Mouse (Mus musculus) intestine, embryonic 16.5 days (tissue): ENCODE results near the gene Letmd1. TPM values are rescaled to one million over a fixed set of nuclear protein-coding genes. Genes with fewer than 3 reads are reported as not detected.

Experiments
- ATAC-seq: fragments of 200-750 bp; cut with Nextera tagmentation; 2 replicates; pipeline ENCODE4 v1.8.0; 2017; ENCODE audit warnings: moderate TSS enrichment, moderate library complexity
- H3K27ac ChIP-seq: fragments of 300-500 bp; sonication (generic); 2 replicates; pipeline ENCODE4 v1.5.1; 2014; ENCODE audit warnings: mild to moderate bottlenecking, low read length
- H3K27me3 ChIP-seq: fragments of 300-500 bp; sonication (generic); replicated peaks from 2 replicates; pipeline ENCODE4 v1.6.1; 2014; ENCODE audit warnings: low read length, control low read depth, mixed read lengths; ENCODE audit not compliant: control insufficient read depth, insufficient read depth
- H3K36me3 ChIP-seq: fragments of 300-500 bp; sonication (generic); 2 replicates; pipeline ENCODE4 v1.6.1; 2014; ENCODE audit warnings: low read length, control low read depth; ENCODE audit not compliant: control insufficient read depth, insufficient read depth
- H3K4me1 ChIP-seq: fragments of 300-500 bp; sonication (generic); 2 replicates; pipeline ENCODE4 v1.6.1; 2014; ENCODE audit warnings: low read length, control low read depth, mixed read lengths; ENCODE audit not compliant: control insufficient read depth, insufficient read depth
- H3K4me2 ChIP-seq: fragments of 300-500 bp; sonication (generic); 2 replicates; pipeline ENCODE4 v1.6.1; 2014; ENCODE audit warnings: low read depth, low read length, control low read depth
- H3K4me3 ChIP-seq: fragments of 300-500 bp; sonication (generic); 2 replicates; pipeline ENCODE4 v1.5.1; 2014; ENCODE audit warnings: mild to moderate bottlenecking, low read length
- H3K9ac ChIP-seq: fragments of 300-500 bp; sonication (generic); 2 replicates; pipeline ENCODE4 v1.6.1; 2014; ENCODE audit warnings: low read depth, low read length
- H3K9me3 ChIP-seq: fragments of 300-500 bp; sonication (generic); 2 replicates; pipeline ENCODE4 v1.6.1; 2016; ENCODE audit warnings: low read length, control low read depth; ENCODE audit not compliant: control insufficient read depth
- WGBS: fragments of 180-500 bp; shearing (Covaris S2); extraction: QIAGEN DNeasy Blood & Tissue Kit; methylation state at CpG from one replicate; pipeline ENCODE4 v1.1.7; 2014; 5-methylcytosine and 5-hydroxymethylcytosine counted together
- polyA plus RNA-seq: library from polyadenylated mRNA; unstranded; fragments of >200 nt; fragmentation: Nextera tagmentation; extraction: Ambion mirVana; gene quantifications from 2 replicates; pipeline ENCODE4 v1.2.1, GENCODE M21; 2015

Letmd1 gene
- polyA plus RNA-seq, 1 experiment from 2014 or later: 31.3 TPM

DNA sequence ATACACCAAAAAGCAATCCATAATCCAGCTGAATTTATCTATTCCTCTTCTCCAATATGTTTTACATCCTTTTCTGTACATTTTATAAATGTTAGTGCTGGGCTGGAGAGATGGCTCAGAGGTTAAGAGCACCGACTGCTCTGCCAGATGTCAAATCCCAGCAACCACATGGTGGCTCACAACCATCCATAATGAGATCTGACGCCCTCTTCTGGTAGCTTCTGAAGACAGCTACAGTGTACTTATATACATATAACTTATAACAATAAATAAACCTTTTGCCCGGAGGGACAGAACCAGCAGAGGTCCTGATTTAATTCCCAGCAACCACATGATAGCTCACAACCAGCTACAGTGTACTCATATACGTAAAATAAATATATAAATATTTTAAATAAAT lies 20.3 kb upstream of the Letmd1 start:
- 73% methylated on average over 4 of the region's 4 CpGs for WGBS
- H3K27ac ChIP-seq: no peak overlapping the region
- peaks cover 6% of the 10 kb centered on the region for H3K4me1 ChIP-seq
- H3K9ac ChIP-seq: no peak overlapping the region
- ATAC-seq: no peak
- H3K4me2 ChIP-seq: no peak overlapping the region
- no peaks in the 10 kb centered on the region for H3K9me3 ChIP-seq
- H3K27me3 ChIP-seq: no peaks in the 10 kb centered on the region
- H3K4me3 ChIP-seq: no peak overlapping the region
- H3K36me3 ChIP-seq: no peaks in the 10 kb centered on the region

DNA sequence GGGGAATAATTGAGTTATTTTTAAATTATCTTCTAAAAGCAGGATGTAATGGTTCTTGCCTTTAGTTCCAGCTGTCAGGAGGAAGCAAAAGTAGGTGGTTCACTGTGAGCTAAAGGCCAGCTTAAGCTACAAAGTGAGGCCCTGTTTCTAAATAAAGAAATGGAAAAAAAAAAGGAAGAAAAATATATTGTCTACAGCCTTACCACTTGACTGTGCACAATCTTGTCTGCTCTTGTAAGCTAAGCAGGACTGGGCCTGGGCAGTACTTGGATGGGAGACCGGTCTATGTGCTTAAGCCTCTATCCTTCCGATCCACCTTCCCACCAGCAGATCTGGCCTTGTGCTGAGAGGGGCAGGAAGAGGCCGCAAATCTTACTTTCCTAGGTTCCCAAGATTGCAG lies 19.3 kb upstream of the Letmd1 start:
- no peak for ATAC-seq
- no peak overlapping the region for H3K27ac ChIP-seq
- no peak overlapping the region for H3K9ac ChIP-seq
- no peaks in the 10 kb centered on the region for H3K36me3 ChIP-seq
- H3K4me1 ChIP-seq: peaks cover 6% of the 10 kb centered on the region; the same call in 1 of the 2 replicates
- WGBS: 74% methylated on average over 3 of the region's 3 CpGs
- H3K4me3 ChIP-seq: no peak overlapping the region
- H3K27me3 ChIP-seq: no peaks in the 10 kb centered on the region
- H3K9me3 ChIP-seq: no peaks in the 10 kb centered on the region
- H3K4me2 ChIP-seq: no peak overlapping the region

DNA sequence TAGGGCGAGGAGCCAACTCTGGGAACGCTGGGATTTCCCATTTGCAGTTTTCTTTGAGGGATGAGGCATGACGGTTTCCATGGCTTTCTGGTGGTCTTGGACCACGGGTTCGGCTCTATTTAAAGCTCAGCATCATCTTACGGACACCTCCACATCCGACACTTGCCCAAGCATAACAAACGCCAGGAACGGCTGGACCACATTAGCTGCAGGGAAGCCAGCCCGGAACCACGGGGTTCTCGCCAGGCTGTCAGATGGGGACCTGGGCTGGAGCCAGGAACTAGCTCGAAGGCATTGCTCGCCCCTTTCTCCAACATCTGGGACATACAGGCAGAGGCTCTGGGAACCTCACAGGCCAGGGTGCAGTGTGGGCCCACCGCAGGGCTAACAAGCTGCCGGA lies 17.6 kb upstream of the Letmd1 start:
- H3K4me1 ChIP-seq: peaks cover 6% of the 10 kb centered on the region; the same call in 1 of the 2 replicates
- H3K4me2 ChIP-seq: no peak overlapping the region
- no peak for ATAC-seq
- H3K27me3 ChIP-seq: no peaks in the 10 kb centered on the region
- 62% methylated on average over 16 of the region's 16 CpGs for WGBS
- no peak overlapping the region for H3K27ac ChIP-seq
- H3K4me3 ChIP-seq: no peak overlapping the region
- no peak overlapping the region for H3K9ac ChIP-seq
- no peaks in the 10 kb centered on the region for H3K9me3 ChIP-seq
- no peaks in the 10 kb centered on the region for H3K36me3 ChIP-seq

DNA sequence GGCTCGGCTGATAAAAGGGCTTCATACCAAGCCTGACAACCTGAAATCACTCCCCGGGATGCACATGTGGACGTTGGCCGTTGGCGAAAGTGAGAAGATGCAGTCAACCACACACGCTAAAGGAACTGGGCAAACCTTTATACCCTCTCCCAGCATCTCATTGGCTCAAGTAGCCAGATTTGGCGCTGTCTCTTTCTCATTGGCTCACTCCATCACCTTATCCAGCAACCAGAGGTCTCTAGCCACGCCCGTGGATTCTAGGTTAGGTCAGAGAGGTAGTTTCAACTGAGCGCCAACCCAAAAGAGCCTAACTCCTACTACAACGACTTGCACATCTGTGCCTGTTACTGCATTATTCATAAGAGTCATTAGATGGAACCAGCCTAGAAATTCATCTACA lies 16.3 kb upstream of the Letmd1 start:
- no peak overlapping the region for H3K9ac ChIP-seq
- no peaks in the 10 kb centered on the region for H3K36me3 ChIP-seq
- peaks cover 6% of the 10 kb centered on the region; the same call in 1 of the 2 replicates for H3K4me1 ChIP-seq
- H3K4me3 ChIP-seq: no peak overlapping the region
- no peaks in the 10 kb centered on the region for H3K9me3 ChIP-seq
- H3K4me2 ChIP-seq: no peak overlapping the region
- no peak overlapping the region for H3K27ac ChIP-seq
- 76% methylated on average over 11 of the region's 11 CpGs for WGBS
- no peak for ATAC-seq
- H3K27me3 ChIP-seq: no peaks in the 10 kb centered on the region

DNA sequence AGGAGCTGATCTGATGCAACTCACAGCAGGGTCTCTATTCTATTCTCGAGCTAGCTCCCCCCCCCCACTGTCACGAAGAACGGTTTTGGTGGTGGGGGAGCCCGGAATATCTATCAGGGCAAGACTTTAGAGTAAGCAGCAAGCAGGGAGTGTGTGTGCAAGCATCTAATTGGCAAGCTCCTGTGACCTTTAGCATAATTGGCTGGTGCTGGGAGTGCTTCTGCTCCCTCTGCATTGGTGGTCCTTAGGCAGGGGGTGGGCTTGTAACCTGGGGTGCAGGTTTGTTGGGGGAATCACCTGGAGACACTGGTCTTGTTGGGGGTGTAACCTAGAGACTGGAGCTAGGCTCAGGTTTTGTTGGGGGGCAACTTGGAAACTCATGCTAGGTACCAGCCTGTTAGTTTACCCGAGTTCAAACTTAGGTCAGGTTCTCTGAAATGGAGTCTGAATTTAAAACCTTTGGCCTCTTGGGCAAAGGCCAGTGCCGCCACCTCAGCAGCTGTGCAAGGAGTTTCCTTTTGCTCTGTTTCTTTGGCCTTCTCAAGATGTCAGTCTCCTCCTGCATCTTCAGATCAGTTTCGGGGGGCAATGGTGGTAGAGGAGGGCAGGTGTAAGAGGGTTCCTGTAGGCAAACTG lies 12.3 kb upstream of the Letmd1 start:
- Histone ChIP-seq H3K9me3 (no peaks in the 10 kb centered on the region), H3K4me1 (peaks cover 5% of the 10 kb centered on the region; the same call in 1 of the 2 replicates), H3K4me2 (no peak overlapping the region), H3K4me3 (no peak overlapping the region), H3K27ac (no peak overlapping the region), H3K36me3 (no peaks in the 10 kb centered on the region), H3K9ac (no peak overlapping the region), H3K27me3 (no peaks in the 10 kb centered on the region)
- 67% methylated on average over 7 of the region's 7 CpGs for WGBS
- ATAC-seq: 0 out of 2 replicates have a peak, but pooled peaks have one; percentile 14

DNA sequence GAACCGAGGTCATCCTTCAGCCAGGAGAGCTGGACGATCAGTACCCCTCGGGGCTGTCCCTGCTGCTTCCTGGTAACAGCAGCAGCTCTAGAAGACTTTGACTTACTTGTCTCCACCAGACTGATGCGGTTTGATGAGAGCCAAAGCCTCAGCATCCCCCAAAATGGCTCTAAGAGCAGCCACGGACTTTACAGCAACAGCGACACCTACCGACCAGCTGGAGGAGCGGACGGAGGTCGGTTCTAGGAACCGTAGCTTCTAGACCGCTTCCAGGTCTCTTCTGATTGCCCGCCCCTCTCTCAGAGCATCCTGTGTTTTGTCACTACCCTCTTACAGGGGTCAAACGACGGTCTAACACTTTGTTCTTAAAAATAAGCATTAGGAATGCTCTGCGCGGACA lies 11.5 kb upstream of the Letmd1 start:
- peak; percentile 62 for ATAC-seq
- Histone ChIP-seq H3K4me1 (peaks cover 5% of the 10 kb centered on the region; the same call in 1 of the 2 replicates), H3K27ac (no peak overlapping the region), H3K9me3 (no peaks in the 10 kb centered on the region), H3K27me3 (no peaks in the 10 kb centered on the region), H3K4me2 (peak overlapping the region; percentile 2; the same call in 1 of the 2 replicates), H3K9ac (no peak overlapping the region), H3K36me3 (no peaks in the 10 kb centered on the region), H3K4me3 (no peak overlapping the region)
- WGBS: 6% methylated on average over 17 of the region's 17 CpGs

DNA sequence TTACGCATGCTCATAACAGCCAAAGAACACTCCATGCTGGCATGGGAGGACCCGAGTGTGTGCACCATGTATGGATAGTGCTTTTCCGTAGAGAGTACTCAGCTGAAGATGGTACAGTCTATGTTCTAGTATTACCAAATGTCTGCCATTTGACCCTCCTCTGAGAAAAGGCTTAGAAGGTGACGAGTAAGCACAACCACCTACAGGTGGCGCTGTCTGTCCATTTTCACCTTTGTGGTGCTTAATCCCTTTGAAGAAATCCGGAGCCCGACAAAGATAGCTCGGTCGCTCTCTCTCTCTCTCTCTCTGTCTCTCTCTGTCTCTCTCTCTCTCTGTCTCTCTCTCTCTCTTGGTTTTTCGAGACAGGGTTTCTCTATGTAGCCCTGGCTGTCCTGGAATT lies 10.8 kb upstream of the Letmd1 start:
- no peak; the same call in 1 of the 2 replicates for ATAC-seq

DNA sequence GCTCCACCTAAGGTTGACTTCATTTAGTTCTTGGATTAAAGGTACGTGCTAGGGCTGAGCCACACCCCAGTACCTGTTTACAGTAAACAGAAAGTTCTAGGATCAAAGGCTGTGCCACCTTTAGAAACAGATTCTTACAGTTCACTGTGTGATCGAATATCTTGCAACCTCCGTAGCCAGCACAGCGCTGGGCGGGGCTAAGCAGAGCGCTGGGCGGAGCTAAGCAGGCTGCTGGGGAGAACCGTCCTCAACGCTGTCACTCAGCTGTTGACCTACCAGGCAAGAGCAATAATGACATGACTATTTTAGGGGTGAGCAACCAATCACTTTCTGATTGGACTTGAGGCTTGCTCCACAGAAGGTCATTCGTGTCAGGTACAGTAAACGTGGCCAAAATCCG lies 7.9 kb upstream of the Letmd1 start:
- Histone ChIP-seq H3K4me1 (peaks cover 5% of the 10 kb centered on the region; the same call in 1 of the 2 replicates), H3K4me3 (0 out of 2 replicates have a peak overlapping the region, but pooled peaks have one; percentile 1), H3K36me3 (no peaks in the 10 kb centered on the region), H3K27me3 (no peaks in the 10 kb centered on the region), H3K27ac (no peak overlapping the region), H3K4me2 (peak overlapping the region; percentile 38), H3K9me3 (no peaks in the 10 kb centered on the region), H3K9ac (0 out of 2 replicates have a peak overlapping the region, but pooled peaks have one; percentile 6)
- peak; percentile 75 for ATAC-seq
- WGBS: 10% methylated on average over 12 of the region's 12 CpGs

More for the DNA sequence above, 10.8 kb upstream of the Letmd1 start:
- WGBS: 44% methylated on average over 10 of the region's 10 CpGs
- Histone ChIP-seq H3K4me1 (peaks cover 5% of the 10 kb centered on the region; the same call in 1 of the 2 replicates), H3K9me3 (no peaks in the 10 kb centered on the region), H3K4me3 (no peak overlapping the region), H3K9ac (no peak overlapping the region), H3K27me3 (no peaks in the 10 kb centered on the region), H3K4me2 (no peak overlapping the region), H3K36me3 (no peaks in the 10 kb centered on the region), H3K27ac (no peak overlapping the region)

DNA sequence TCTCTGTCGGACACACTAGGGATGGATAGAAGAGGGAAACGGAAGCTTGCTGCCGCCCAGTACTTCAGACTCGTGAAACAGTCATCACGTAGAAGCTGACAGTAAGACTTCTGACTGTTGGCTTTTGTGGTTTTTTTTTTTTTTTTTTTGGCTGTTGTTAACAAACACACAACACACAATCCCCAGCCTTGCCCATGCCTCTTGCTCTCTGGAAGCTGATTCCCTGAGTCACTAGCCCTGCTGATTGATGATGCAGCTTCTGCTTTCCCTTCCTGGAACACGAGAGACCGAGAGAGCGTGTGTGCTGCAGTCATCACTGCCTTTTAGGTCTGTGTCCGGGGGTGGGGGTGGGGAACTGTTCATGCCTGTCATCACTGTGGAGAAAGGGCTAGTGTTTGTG lies 7.2 kb upstream of the Letmd1 start:
- H3K4me2 ChIP-seq: no peak overlapping the region
- H3K27ac ChIP-seq: no peak overlapping the region
- H3K4me3 ChIP-seq: no peak overlapping the region
- no peaks in the 10 kb centered on the region for H3K9me3 ChIP-seq
- H3K9ac ChIP-seq: no peak overlapping the region
- H3K4me1 ChIP-seq: peaks cover 5% of the 10 kb centered on the region; the same call in 1 of the 2 replicates
- 66% methylated on average over 9 of the region's 9 CpGs for WGBS
- no peaks in the 10 kb centered on the region for H3K27me3 ChIP-seq
- no peaks in the 10 kb centered on the region for H3K36me3 ChIP-seq
- ATAC-seq: no peak
